In the genomic region with DNA sequence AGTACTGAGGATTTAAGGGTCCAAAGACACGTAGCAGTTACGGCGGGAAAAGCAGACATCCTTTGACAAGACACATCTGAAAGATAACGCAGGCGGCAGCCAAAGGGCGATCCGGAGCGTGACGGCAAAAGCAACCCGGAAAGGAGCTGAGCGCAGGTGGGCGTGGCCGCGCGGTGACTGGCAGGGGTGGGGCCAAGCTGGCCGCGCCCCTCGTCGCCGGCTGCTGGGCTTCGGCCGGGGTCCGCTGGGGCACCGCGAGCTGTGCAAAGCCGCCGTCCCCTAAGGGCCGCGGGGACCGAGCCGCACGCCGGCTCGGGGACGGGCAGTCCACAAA, we compare ENCODE assay signal across 8 mouse cellular contexts. TPM values are rescaled to one million over a fixed set of nuclear protein-coding genes. Genes with fewer than 3 reads are reported as not detected.
DNase-seq lines count a peak whose midpoint lies in the region; ATAC-seq lines count a peak whose summit lies in the region.

A gene (plus strand): TSS at position 179 of the 334 bp plus-strand sequence.

- peaks cover 31% of the 10 kb centered on the region for H3K36me3 ChIP-seq in hindbrain, embryonic 10.5 days
- H3K36me3 ChIP-seq in lung, embryonic 16.5 days (ENCODE audit: control insufficient read depth, insufficient read depth, low read length): peaks cover 3% of the 10 kb centered on the region

- no peaks in the 10 kb centered on the region for H3K9me3 ChIP-seq in hindbrain, embryonic 10.5 days
- H3K9me3 ChIP-seq in lung, embryonic 16.5 days (ENCODE audit: control insufficient read depth, low read length): no peaks in the 10 kb centered on the region

- H3K4me3 ChIP-seq in hindbrain, embryonic 10.5 days: peak within 1 kb of the TSS; percentile 85
- peak within 1 kb of the TSS; percentile 91 for H3K4me3 ChIP-seq in lung, embryonic 16.5 days (ENCODE audit: low read length)

- peak; percentile 89 for DNase-seq in MN1 (ENCODE audit: low spot score)
- DNase-seq in cerebellum, adult 9-10 months: peak; percentile 88
- peak in 1 of 2 experiments; percentile 88 for DNase-seq in frontal cortex, adult 2 months (ENCODE audit: extremely low spot score in 1 of 2, low spot score in 1 of 2)
- DNase-seq in hindbrain, embryonic 10.5 days (ENCODE audit: low spot score): peak; percentile 92
- DNase-seq in layer of hippocampus, adult 9-11 months: peak; percentile 81
- DNase-seq in ovary, adult 18-20 months (ENCODE audit: low spot score): peak; percentile 78
- peak; percentile 91 for DNase-seq in thymus, postnatal 0 days (ENCODE audit: low spot score)

- peak within 1 kb of the TSS; percentile 89 for H3K9ac ChIP-seq in lung, embryonic 16.5 days (ENCODE audit: low read length)

- H3K4me2 ChIP-seq in lung, embryonic 16.5 days (ENCODE audit: low read depth, low read length): peak within 1 kb of the TSS; percentile 80

- WGBS in hindbrain, embryonic 10.5 days: under 1% methylated on average over 35 of the region's 35 CpGs
- under 1% methylated on average over 35 of the region's 35 CpGs for WGBS in lung, embryonic 16.5 days

- peak; percentile 93 for ATAC-seq in lung, embryonic 16.5 days (ENCODE audit: low read depth)

- no peaks in the 10 kb centered on the region for H3K27me3 ChIP-seq in hindbrain, embryonic 10.5 days (ENCODE audit: insufficient read depth, poor library complexity, severe bottlenecking)
- no peaks in the 10 kb centered on the region for H3K27me3 ChIP-seq in lung, embryonic 16.5 days (ENCODE audit: control insufficient read depth, insufficient read depth, low read depth, low read length)

- H3K27ac ChIP-seq in hindbrain, embryonic 10.5 days: peak within 1 kb of the TSS; percentile 91
- peak within 1 kb of the TSS; percentile 91 for H3K27ac ChIP-seq in lung, embryonic 16.5 days (ENCODE audit: low read length)

- H3K4me1 ChIP-seq in hindbrain, embryonic 10.5 days (replicated peaks): peaks cover 22% of the 10 kb centered on the region
- peaks cover 8% of the 10 kb centered on the region for H3K4me1 ChIP-seq in lung, embryonic 16.5 days (replicated peaks; ENCODE audit: control insufficient read depth, insufficient read depth, low read length)

RNA-seq across cellular contexts. Expression of the gene that starts here (rescaled TPM):
- polyA plus RNA-seq in frontal cortex, adult 2 months (2012; rRNA removed): 34.4 and 37.4 TPM in 2 replicates
- polyA plus RNA-seq in hindbrain, embryonic 10.5 days (2016; fragmentation: Nextera tagmentation; extraction: Ambion mirVana): 30.9 and 32.4 TPM in 2 replicates
- polyA plus RNA-seq in lung, embryonic 16.5 days (2015; fragmentation: Nextera tagmentation; extraction: Ambion mirVana): 61.9 and 64.2 TPM in 2 replicates
- 88.3 and 93.7 TPM in 2 replicates for polyA plus RNA-seq in thymus, postnatal 0 days (2015; fragmentation: Nextera tagmentation; extraction: Ambion mirVana)
